Mouse (Mus musculus) adrenal gland, adult (tissue): ENCODE results near the gene Prrt3.

Experiments
- DNase-seq, 2 experiments: peaks; one replicate each; pipeline ENCODE4 v3.0.0; 2022 to 2023; ENCODE audit warnings: low spot score in 1 of 2; ENCODE audit not compliant: inconsistent age in 2 of 2

The Prrt3 gene

DNA sequence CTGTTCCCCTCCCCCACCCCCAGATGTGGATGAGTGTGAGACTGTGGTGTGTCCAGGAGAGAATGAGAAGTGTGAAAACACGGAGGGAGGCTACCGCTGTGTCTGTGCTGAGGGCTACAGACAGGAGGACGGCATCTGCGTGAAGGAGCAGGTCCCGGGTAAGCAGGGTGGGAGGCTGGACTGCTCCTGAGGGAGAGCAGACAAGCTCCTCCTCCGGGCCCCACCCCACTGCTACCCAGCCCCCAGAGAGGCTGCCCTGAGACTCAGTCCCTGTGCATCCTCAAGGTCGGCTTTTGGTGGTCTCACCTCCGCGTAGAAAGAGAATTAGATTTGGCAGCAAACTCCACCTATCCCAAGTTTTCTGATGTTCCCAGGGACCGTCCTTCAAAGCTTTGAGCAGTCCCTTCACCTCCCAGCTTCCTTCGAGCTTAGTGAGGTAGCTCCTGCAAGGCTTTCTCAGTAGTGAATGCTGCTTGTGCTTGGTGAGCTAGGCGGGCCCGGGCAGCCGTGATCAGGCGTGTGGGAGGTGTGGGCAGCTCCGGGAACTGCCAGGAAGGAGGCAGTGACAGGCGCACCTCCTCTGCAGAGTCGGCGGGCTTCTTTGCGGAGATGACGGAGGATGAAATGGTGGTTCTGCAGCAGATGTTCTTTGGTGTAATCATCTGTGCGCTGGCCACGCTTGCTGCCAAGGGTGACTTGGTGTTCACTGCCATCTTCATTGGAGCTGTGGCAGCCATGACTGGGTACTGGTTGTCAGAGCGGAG is 9.4 kb downstream of the Prrt3 start:
- DNase-seq: no peak

DNA sequence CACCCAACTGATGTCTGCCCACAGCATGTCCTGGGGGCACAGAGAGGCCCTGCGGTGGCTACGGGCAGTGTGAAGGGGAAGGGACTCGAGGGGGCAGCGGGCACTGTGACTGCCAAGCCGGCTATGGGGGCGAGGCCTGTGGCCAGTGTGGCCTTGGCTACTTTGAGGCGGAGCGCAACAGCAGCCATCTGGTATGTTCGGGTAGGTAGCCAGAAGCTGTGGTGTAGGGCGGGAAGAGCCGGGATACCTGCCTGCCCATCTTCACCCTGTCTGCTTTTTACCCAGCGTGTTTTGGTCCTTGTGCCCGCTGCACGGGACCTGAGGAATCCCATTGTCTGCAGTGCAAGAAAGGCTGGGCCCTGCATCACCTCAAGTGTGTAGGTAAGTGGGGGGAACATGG is 12.3 kb downstream of the Prrt3 start:
- DNase-seq: no peak

DNA sequence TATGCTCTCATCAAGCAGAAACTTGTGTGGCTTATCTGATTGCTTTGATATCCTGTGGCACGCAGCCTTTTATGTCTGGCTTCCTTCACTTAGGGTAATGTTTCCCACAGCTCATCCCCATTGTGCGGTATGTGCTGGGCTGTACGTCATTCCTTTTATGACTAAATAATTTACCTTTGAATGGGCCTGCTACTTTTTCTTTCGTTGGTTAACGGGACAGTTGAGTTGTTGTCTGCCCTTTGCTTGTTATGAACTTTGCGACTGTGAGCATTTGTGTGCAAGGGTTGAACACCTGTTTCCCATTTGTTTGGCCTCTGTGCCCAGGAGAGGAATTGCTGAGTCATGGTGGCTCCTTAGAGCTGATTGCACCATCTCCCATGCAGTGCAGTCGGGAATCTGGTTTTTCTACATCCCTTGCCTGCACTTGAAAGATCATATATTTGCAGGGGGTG is 14.6 kb downstream of the Prrt3 start:
- peak in 1 of 2 experiments; percentile 66 for DNase-seq

DNA sequence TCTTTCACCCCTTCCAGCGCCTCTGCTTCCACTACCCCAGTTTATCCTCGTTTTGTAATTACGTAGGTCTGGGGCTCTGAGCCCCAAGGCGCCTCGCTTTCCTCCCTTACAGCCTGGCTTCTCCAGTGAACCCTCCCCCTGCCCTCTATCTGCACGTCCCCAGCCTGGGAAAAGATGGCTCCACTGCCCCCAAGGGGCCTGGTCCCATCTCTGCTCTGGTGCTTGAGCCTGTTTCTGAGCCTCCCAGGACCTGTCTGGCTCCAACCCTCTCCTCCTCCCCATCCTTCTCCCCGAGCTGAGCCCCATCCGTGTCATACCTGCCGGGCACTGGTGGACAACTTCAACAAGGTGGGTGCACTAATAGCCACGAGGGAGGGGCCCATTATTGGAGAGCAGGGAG is 18.0 kb downstream of the Prrt3 start:
- peak in 1 of 2 experiments; percentile 57 for DNase-seq

DNA sequence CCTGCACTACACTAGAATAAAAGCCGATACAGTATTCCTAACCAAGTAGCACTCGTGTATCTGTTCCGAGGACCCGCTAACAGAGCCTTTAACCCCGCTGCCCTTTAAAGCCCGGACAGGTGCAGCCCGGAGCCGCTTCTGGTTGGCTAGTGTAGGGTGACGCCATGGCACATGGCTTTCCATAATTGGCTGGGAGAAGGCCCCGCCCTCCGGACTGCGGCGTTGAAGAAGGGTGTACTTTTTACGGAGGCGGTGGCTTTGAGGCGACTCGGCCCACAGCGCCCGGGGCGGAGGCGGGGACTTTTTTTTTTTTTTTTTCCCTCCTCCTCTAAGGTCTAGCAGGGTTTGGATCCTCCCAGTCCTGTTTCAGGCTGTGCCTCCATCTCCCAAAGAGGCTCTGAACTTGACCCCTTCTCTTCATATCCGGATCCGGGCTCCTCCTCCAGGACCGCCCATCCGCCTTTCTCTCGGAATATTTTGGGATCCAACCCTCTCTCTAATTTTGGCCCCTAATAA is 18.6 kb downstream of the Prrt3 start, which contains the start of gene Creld1:
Gene Creld1, plus strand, starts transcription at position 198 of the 516 bp plus-strand sequence.
- DNase-seq: peak; percentile 97 to 99

DNA sequence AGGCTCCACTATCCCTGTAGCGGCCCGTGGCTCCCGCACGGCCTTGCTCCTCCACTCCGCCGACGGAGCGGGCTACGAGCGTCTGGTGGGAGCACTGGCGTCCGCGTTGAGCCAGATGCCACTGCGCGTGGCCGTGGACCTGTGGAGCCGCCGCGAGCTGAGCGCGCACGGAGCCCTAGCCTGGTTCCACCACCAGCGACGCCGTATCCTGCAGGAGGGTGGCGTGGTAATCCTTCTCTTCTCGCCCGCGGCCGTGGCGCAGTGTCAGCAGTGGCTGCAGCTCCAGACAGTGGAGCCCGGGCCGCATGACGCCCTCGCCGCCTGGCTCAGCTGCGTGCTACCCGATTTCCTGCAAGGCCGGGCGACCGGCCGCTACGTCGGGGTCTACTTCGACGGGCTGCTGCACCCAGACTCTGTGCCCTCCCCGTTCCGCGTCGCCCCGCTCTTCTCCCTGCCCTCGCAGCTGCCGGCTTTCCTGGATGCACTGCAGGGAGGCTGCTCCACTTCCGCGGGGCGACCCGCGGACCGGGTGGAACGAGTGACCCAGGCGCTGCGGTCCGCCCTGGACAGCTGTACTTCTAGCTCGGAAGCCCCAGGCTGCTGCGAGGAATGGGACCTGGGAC is 19.1 kb downstream of the Prrt3 start:
- peak in 1 of 2 experiments; percentile 67 for DNase-seq

DNA sequence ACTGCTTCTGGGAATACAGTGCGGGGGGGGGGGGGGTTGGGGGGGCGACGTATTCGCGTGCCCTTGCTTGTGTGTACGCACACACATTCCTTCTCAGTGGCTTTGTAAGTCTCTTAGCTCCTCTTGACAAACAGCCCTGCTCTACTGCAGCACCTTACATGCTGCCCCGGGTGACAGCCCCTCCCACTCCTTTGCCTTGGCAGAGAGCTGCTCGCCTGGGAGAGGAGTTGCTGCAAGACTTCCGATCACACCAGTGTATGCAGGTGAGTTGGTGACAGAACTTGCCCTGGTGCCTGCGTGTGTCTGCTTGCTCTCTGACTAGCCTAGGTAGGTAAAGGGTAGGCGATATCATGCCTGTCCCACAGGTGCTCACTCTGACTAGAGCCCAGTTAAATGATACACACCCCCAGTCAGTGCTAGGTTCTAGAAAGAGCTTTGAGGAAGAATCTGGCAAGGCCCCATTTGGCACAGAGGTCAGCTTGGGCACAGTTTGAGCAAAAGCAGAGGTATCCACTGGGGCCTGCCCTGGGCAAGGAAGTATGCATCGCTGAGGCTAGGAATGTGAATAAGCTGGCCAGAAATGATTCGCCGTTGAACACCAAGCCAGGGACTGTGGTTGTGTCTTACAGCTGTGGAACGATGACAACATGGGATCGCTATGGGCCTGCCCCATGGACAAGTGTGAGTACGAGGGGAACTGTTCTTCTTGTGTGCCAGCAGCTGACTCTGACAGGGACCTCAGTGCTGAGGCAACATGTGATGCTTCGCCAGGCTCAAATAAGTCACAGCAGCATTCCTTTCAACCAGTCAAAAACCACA is 21.0 kb downstream of the Prrt3 start:
- DNase-seq: peak in 1 of 2 experiments; percentile 62

DNA sequence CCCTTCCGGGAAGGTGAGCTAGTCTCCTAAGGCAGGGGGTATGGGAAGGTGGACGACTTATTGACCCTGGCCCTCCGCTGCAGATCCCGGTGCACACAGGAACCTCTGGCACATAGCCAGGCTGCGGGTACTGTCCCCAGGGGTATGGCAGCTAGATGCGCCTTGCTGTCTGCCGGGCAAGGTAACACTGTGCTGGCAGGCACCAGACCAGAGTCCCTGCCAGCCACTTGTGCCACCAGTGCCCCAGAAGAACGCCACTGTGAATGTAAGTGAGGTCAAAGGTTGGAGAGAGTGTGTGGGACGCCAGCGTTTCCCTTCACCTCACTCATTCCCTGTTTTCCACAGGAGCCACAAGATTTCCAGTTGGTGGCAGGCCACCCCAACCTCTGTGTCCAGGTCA is 22.8 kb downstream of the Prrt3 start:
- no peak for DNase-seq

DNA sequence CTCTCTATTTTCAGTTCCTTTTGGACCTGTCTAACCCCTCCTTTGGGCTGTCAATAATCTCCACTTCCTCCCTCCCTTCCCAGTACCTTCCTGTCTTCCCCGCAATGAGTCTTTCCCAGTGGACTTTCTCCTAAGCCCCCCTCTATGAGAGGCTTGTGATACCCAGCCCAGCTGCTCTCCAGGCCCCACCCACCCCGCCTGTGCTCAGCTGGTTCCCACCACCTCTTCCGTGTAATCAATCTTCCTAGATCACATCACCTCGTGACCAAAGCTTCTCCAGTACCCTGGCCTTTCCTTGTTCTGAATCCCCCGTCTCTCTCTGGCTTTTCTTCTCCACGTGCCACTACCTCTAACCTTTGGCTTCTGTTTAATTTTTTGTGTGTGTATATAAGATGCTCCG is 24.4 kb downstream of the Prrt3 start:
- no peak for DNase-seq

DNA sequence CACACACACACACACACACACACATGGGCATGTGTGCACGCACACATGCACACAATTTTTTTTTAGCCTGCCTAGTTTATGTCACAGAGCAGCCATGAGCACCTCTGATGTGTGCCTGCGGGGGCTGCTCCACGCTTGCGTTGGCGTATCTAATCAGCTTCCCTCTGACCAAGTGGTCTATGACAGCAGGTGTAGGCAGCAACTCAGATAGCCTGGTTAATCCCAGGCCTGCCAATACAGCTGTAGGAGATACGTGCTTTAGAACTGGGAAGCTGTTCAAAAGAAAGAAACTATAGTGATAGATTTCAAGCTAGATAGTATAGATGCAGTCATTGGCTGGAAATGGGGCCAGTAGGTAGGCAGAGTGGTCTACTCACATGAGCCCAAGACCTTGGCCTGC is 28.0 kb downstream of the Prrt3 start:
- DNase-seq: no peak

DNA sequence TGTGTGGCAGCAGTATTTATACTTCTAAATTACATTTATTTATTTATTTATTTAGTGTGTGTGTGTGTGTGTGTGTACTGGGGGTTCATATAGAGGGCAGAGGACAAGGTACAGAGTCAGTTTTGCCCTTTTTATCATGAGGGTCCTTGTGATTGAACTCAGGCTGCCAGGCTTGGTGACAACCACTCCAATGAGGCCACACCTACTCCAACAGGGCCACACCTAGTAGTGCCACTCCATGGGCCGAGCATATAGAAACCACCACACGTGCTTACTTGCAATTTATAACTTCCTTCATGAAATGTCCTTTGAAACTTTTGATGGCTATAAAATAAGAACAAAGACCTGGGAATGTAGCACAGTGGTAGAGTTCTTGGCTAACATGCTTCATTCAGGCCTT is 28.5 kb downstream of the Prrt3 start:
- no peak for DNase-seq

DNA sequence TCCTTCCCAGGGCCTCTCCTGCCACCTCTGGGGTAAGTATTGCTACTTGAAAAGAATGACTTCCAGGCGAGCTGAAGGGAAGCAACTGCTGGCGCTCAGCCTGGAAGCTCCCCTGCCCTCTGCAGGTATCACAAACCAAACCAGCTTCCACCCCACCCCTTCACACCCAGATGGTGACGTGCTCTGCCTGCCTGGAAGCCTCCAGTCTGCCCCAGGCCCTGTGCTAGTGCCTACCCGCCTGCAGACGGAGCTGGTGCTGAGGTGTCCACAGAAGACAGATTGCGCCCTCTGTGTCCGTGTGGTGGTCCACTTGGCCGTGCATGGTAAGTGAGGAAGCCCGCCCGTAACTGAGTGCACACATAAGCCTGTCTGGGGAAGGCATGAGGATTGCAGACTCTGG is 29.7 kb downstream of the Prrt3 start:
- DNase-seq: no peak

DNA sequence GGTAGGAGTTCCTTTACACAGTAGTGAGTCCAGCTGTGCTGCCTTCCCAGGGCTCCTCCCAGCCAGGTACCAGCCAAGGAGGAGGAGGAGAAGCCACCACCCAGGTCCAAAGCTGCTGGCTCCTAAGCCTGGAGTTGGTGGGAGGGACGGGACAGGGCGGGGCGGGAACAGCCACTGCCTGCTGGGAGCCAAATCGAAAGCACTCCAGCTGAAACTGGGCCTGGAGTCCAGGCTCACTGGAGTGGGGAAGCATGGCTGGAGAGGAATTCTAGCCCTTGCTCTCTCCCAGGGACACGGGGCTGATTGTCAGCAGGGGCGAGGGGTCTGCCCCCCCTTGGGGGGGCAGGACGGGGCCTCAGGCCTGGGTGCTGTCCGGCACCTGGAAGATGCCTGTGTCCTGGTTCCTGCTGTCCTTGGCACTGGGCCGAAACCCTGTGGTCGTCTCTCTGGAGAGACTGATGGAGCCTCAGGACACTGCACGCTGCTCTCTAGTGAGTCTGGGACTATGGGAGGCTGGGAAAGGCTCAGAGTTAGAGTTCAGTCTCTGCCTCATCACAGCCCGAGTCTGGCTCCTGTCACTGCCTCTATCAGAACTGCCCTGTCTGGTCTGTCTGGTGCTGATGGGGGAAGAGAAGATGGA is 30.3 kb downstream of the Prrt3 start, which contains the start of gene Il17rc:
Gene Il17rc, plus strand, starts transcription at position 131 of the 640 bp plus-strand sequence.
- peak; percentile 68 to 88 for DNase-seq

DNA sequence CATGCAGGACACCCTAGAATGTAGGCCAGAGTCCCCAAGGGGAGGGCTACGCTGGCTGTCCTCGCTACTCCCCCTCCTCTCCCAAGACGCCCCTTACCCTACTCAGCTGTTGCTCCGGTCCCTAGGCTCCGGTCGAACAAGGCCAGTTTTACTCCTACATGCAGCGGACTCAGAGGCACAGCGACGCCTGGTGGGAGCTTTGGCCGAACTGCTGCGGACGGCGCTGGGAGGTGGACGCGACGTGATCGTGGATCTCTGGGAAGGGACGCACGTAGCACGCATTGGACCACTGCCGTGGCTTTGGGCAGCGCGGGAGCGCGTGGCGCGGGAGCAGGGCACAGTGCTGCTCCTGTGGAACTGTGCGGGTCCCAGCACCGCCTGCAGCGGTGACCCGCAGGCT is 32.3 kb downstream of the Prrt3 start:
- DNase-seq: peak; percentile 77 to 92

DNA sequence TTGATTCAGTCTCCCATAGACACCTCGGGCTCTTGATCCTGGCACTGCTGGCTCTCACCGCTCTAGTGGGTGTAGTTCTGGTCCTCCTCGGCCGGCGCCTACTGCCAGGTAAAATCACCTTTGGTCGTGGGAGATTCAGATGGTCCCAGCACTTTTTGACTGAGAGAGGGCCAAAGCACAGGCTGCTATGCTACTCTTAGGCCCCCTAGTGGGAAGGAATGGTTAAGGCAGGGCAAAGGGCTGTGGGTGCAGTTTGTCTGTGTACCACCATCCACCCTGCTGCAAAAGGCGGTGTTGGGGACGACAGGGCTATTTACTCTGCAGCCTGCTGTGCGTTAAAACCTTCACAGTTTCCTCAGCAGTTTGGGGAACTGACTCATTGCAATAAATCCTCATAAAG is 32.7 kb downstream of the Prrt3 start:
- DNase-seq: peak; percentile 68 to 89

DNA sequence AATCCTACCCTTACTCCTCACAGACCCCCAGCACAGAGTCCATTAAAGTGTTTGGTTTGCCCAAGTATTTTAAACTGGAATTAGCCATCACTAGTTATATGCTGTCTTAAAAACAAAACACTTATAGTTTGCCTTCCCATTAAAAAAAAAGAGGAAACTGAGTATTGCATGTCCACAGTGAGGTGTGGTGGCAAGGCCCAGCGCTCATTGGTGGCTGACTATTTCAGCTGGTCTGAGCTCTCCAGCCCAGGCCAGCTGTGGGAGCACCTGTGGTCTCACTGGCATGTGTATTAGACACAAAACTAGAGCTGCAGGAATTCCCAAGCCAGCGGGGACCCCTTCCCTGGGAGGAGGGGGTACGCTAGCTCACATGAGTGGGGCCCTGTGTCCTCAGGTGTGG is 33.2 kb downstream of the Prrt3 start:
- no peak for DNase-seq

DNA sequence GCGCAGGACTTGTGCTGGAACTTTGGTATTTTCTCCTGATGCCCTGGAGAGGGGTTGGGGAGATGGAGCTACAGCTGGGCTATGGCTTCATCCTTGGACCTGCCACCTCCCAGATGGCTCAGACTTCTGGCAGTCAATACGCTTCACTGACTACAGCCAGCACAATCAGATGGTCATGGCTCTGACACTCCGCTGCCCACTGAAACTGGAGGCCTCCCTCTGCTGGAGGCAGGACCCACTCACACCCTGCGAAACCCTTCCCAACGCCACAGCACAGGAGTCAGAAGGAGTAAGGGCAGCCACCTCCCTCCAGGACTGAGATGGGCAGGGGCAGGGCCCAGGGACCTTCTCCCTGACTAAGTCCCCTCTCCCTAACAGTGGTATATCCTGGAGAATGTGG is 36.1 kb downstream of the Prrt3 start:
- no peak for DNase-seq

DNA sequence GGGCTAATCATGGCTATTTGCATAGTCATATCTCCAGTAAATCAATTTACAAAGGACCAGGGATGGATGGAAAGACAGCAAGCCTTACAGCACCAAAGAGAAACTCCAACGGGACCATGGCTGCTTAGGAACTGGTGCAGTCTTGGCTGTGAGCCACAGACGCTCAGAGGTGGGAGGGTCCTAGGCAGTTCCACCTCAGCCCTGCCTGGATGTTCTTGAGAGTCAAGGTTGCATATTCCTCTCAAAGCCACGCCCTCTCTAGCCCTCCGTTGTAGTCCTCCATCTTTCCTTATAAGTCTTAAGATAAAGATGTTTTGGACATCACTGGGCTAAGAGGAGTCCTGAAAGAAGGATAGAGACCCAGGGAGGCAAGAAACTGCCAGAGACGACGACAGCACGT is 37.7 kb downstream of the Prrt3 start:
- DNase-seq: no peak

DNA sequence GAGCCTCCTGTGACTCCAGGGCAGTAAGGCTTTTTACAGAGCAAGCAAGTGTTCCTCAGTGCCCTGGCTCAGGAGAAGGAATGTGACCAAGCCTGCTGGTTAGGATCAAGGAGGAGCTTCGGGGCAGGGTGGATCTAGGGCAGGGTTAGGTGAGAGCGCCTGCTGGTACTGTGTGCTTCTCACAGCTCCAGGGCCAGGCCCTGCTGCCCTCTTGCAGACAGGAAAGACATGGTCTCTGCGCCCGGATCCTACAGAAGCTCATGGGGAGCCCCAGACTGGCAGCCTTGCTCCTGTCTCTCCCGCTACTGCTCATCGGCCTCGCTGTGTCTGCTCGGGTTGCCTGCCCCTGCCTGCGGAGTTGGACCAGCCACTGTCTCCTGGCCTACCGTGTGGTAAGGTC is 43.1 kb downstream of the Prrt3 start:
- DNase-seq: no peak

DNA sequence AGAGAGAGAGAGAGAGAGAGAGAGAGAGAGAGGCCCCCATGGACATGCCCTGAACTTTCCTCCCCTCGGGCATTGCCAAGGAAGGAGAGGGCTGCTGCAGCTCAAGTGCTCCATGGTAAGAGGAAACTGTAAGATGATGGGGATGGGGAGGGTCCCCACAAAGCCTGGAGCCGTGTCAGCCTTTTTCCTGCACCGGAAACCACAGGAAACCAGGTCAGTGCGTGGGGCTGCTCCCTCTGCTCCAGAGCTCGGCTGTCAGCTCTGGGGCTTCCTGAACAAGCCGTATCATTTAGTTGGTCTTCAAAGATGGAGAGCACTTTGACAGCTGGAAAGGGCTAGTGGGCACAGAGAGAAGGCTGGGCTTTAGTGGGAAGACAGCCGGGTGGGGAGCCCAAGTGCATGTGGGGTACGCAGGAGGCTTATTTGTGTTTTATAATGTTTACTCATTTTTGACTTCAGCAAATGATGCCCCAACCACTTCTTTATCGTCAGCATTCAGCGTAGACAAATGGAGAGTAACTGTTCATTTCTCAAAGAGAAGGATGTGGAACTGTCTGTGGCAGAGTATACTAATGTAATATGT is 43.7 kb downstream of the Prrt3 start, which contains the start of gene Il17re:
Gene Il17re, plus strand, starts transcription at position 533 of the 583 bp plus-strand sequence.
- no peak for DNase-seq
